Mouse (Mus musculus) CH12.LX (cell line): ENCODE results near the gene Haus2. TPM values are rescaled to one million over a fixed set of nuclear protein-coding genes. Genes with fewer than 3 reads are reported as not detected.

Source experiments
- DNase-seq: peaks from one replicate; pipeline ENCODE4 v3.0.0-alpha.2; 2013; ENCODE audit errors: extremely low read depth
- H3K27ac ChIP-seq: 2 replicates; pipeline ENCODE4 v1.5.1; 2012; ENCODE audit warnings: low read depth, mild to moderate bottlenecking, control low read depth, moderate library complexity; ENCODE audit not compliant: insufficient read depth
- H3K27me3 ChIP-seq: replicated peaks from 2 replicates; pipeline ENCODE3; 2012; ENCODE audit warnings: inconsistent platforms
- H3K36me3 ChIP-seq, 2 experiments: replicated peaks in 1 of 2; 2 replicates each; pipeline versions ENCODE3 to v1.6.1; 2012; ENCODE audit warnings: inconsistent platforms in 1 of 2, low read length in 1 of 2, mild to moderate bottlenecking in 1 of 2, mixed read lengths in 1 of 2, moderate library complexity in 1 of 2; ENCODE audit not compliant: control insufficient read depth in 1 of 2, insufficient read depth in 1 of 2
- H3K4me1 ChIP-seq, 2 experiments: 2 replicates each; pipeline ENCODE4 v1.6.1; 2012; ENCODE audit warnings: inconsistent platforms in 1 of 2, moderate library complexity in 1 of 2; ENCODE audit not compliant: insufficient read depth in 2 of 2, control insufficient read depth in 1 of 2
- H3K4me2 ChIP-seq: 2 replicates; pipeline ENCODE4 v1.6.1; 2012; ENCODE audit warnings: low read depth, mild to moderate bottlenecking, control low read depth; ENCODE audit not compliant: poor library complexity, insufficient read depth, severe bottlenecking
- H3K4me3 ChIP-seq, 3 experiments: fragments of 150-350 bp in 1 of 3; sonication (generic) in 1 of 3; replicated peaks in 1 of 3; 2 replicates each; pipeline versions ENCODE3 to v1.5.1; 2011 to 2012; ENCODE audit warnings: low read depth in 2 of 3, low read length in 2 of 3, mild to moderate bottlenecking in 2 of 3, moderate library complexity in 2 of 3, control low read depth in 1 of 3, improper control_type of control experiment in 1 of 3, inconsistent platforms in 1 of 3, mixed read lengths in 1 of 3; ENCODE audit not compliant: poor library complexity in 1 of 3
- H3K79me2 ChIP-seq: replicated peaks from 2 replicates; pipeline ENCODE4 v1.6.1; 2012; ENCODE audit warnings: mild to moderate bottlenecking, moderate library complexity; ENCODE audit not compliant: control insufficient read depth, poor library complexity, insufficient read depth, severe bottlenecking; ENCODE audit errors: extremely low read depth
- H3K9ac ChIP-seq: 2 replicates; pipeline ENCODE4 v1.6.1; 2012; ENCODE audit warnings: low read depth, mild to moderate bottlenecking, control low read depth, moderate library complexity; ENCODE audit not compliant: insufficient read depth
- H3K9me3 ChIP-seq: replicated peaks from 2 replicates; pipeline ENCODE3; 2012; ENCODE audit warnings: low read length, inconsistent platforms, mixed read lengths
- BHLHE40 ChIP-seq: IDR thresholded peaks from 2 replicates; pipeline ENCODE4 v1.6.1; 2011; ENCODE audit warnings: mild to moderate bottlenecking, low read depth, low read length, improper control_type of control experiment
- CHD2 ChIP-seq: IDR thresholded peaks from 2 replicates; pipeline ENCODE4 v1.6.1; 2011; ENCODE audit warnings: low read length, improper control_type of control experiment
- CTCF ChIP-seq, 2 experiments: IDR thresholded peaks in 1 of 2; conservative IDR thresholded peaks in 1 of 2; 2 replicates each; pipeline ENCODE4 v1.5.1; 2011 to 2012; ENCODE audit warnings: low read depth in 2 of 2, low read length in 2 of 2, improper control_type of control experiment in 1 of 2, inconsistent platforms in 1 of 2, mild to moderate bottlenecking in 1 of 2, moderate library complexity in 1 of 2
- ELF1 ChIP-seq: IDR thresholded peaks from 2 replicates; pipeline ENCODE4 v1.6.1; 2014; ENCODE audit warnings: low read depth, mild to moderate bottlenecking, inconsistent platforms, low read length, improper control_type of control experiment
- EP300 ChIP-seq: IDR thresholded peaks from 2 replicates; pipeline ENCODE4 v1.6.1; 2011; ENCODE audit warnings: low read length, improper control_type of control experiment
- ETS1 ChIP-seq: conservative IDR thresholded peaks from 2 replicates; pipeline ENCODE4 v1.6.1; 2012; ENCODE audit warnings: low read depth, mild to moderate bottlenecking, inconsistent platforms, low read length, improper control_type of control experiment, moderate library complexity
- JUN ChIP-seq: IDR thresholded peaks from 2 replicates; pipeline ENCODE4 v1.6.1; 2011; ENCODE audit warnings: low read depth, mild to moderate bottlenecking, low read length, improper control_type of control experiment, moderate library complexity; ENCODE audit not compliant: insufficient read depth
- KAT2A ChIP-seq: IDR thresholded peaks from 2 replicates; pipeline ENCODE4 v1.6.1; 2012; ENCODE audit warnings: low read length, improper control_type of control experiment, inconsistent platforms; ENCODE audit not compliant: insufficient replicate concordance
- MAFK ChIP-seq: IDR thresholded peaks from 2 replicates; pipeline ENCODE4 v1.6.1; 2011; ENCODE audit warnings: low read length, improper control_type of control experiment; ENCODE audit not compliant: insufficient replicate concordance
- MAZ ChIP-seq: IDR thresholded peaks from 2 replicates; pipeline ENCODE4 v1.6.1; 2012; ENCODE audit warnings: low read depth, mild to moderate bottlenecking, inconsistent platforms, low read length, improper control_type of control experiment, moderate library complexity
- MXI1 ChIP-seq: IDR thresholded peaks from 2 replicates; pipeline ENCODE4 v1.6.1; 2011; ENCODE audit warnings: mild to moderate bottlenecking, low read depth, low read length, improper control_type of control experiment
- MYC ChIP-seq: IDR thresholded peaks from 2 replicates; pipeline ENCODE4 v1.6.1; 2011; ENCODE audit warnings: low read depth, mild to moderate bottlenecking, improper control_type of control experiment, low read length
- NELFE ChIP-seq: IDR thresholded peaks from 2 replicates; pipeline ENCODE4 v1.6.1; 2011; ENCODE audit warnings: low read depth, low read length, improper control_type of control experiment
- RAD21 ChIP-seq: IDR thresholded peaks from 2 replicates; pipeline ENCODE4 v1.6.1; 2011; ENCODE audit warnings: low read depth, mild to moderate bottlenecking, low read length, improper control_type of control experiment, moderate library complexity
- RCOR1 ChIP-seq: conservative IDR thresholded peaks from 2 replicates; pipeline ENCODE4 v1.6.1; 2012; ENCODE audit warnings: low read depth, mild to moderate bottlenecking, inconsistent platforms, low read length, improper control_type of control experiment
- SMC3 ChIP-seq: IDR thresholded peaks from 2 replicates; pipeline ENCODE4 v1.6.1; 2011; ENCODE audit warnings: low read depth, low read length, improper control_type of control experiment
- ZKSCAN1 ChIP-seq: IDR thresholded peaks from 2 replicates; pipeline ENCODE4 v1.6.1; 2012; ENCODE audit warnings: low read depth, inconsistent platforms, low read length, improper control_type of control experiment, borderline replicate concordance
- dilution Hi-C: fragments of 300-500 bp; cut with MboI; formaldehyde crosslinking; loops from 2 replicates; pipeline ENCODE4 v1.14.3; 2020; ENCODE audit warnings: low sequenced_read_pairs; ENCODE audit not compliant: extremely low pct_unique_long_range_greater_than_20kb, extremely low pct_ligation_motif_present
- in situ Hi-C: fragments of 300-500 bp; cut with MboI; formaldehyde crosslinking; loops from 3 replicates; pipeline ENCODE4 v1.14.3; 2019; ENCODE audit warnings: low sequenced_read_pairs, low pct_ligation_motif_present, low pct_unique_long_range_greater_than_20kb, mixed read lengths
- polyA plus RNA-seq: library from polyadenylated mRNA; unstranded; fragments of >175 nt; gene quantifications from 2 replicates; pipeline ENCODE4 v1.2.1, GENCODE M21; 2012; ENCODE audit warnings: low read depth; ENCODE audit not compliant: insufficient read length
- total RNA-seq, 2 experiments: library from RNA; depleted of rRNA; stranded (reverse); fragments of 300-350 nt in 1 of 2; fragments of >200 nt in 1 of 2; gene quantifications; 2 replicates each; pipeline ENCODE4 v1.2.3; 2012 to 2014

The Haus2 gene
- total and polyA plus RNA-seq, 3 experiments, result 12.8 to 37.8 (median 18.2) TPM

DNA sequence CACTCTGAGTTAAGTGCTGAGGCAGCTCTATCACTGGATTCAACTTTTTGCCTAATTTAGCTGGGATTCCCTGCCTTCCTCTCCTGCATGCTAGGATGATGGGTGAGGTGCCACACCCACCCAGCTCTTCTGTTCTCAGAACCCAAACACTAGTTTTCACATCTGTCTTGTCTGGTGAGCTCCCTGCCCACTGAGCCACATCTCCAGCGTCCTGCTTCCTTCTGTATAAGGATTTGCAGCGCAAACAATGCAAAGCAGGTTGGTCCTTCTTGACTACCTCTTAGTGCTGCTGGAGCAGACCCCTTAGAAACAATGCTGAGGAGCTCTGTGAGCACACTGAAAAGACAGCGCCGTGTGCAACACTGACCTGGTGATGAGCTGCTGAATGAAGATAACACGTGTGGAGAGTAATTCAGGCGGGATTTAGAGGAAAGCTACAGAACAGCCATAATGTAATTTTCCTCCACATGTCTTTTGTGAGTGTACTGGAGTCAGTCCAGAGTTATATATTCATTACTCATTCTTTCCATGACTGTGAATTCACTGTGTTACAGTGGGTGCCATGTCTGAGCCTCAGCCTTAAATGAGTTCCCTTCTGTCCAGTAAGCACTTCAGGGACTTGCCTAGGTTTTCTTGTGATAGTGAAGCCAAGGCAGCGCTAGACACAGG is 43.2 kb downstream of the Haus2 start (continued):
- TF ChIP-seq BHLHE40 (no peak), MAFK (0 out of 2 replicates have a peak, but pooled peaks have one; percentile 7), SMC3 (no peak), MYC (0 out of 2 replicates have a peak, but pooled peaks have one; percentile 31), JUN (peak; percentile 82), ZKSCAN1 (no peak)

DNA sequence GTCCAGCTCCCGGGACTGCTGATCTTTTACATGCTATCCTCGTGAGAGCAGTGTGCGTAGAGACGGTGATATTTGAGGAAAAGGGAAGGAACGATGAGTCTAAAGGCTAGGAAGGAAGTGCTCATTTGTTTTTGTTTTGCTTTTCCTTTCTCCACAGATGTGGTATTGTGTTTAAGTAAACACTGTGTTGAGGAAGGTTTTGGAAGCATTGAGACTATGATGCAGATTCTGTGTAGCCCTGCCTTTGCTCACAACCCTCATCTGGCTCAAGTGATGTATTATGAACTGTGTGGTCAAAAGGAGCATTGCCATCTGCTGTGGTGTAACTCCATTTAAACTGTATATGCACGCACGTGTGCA is 43.7 kb downstream of the Haus2 start:
- Histone ChIP-seq H3K27me3 (no peaks in the 10 kb centered on the region), H3K4me2 (no peak overlapping the region), H3K27ac (no peak overlapping the region), H3K36me3 (no peaks in the 10 kb centered on the region), H3K9me3 (peaks cover 2% of the 10 kb centered on the region), H3K4me3 (no peak overlapping the region), H3K4me1 (peaks cover 10 to 11% of the 10 kb centered on the region in 2 experiments; a peak in 3 of 4 replicates), H3K79me2 (no peaks in the 10 kb centered on the region), H3K9ac (no peak overlapping the region)
- in situ Hi-C loops, result no loop called here
- DNase-seq, result no peak
- dilution Hi-C loops, result no loop called here
- TF ChIP-seq MAZ (no peak), KAT2A (no peak), CHD2 (no peak), ELF1 (no peak), EP300 (no peak), MXI1 (no peak), ETS1 (no peak), NELFE (no peak)

DNA sequence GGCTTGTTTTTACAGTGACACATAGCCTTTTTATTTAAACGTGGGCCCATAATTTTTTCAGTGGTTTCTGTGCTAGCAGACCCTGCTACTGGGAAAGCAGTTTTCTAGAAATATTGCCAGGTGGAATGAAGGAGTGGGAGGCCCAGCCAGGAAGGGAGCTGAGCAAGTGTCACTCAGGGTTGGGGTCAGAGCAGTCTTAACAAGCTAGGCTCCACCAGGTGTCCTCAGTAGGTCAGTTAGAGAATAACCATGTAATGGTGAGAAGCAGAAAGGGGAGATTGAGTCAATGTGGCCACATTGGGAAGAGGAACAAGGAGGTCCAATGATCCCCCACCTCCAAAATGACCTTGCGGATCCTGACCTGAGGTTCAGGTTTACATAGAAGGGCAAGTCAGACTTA is 45.5 kb downstream of the Haus2 start:
- in situ Hi-C loops, result no loop called here

More for the DNA sequence above, 45.5 kb downstream of the Haus2 start:
- Histone ChIP-seq H3K27me3 (no peaks in the 10 kb centered on the region), H3K27ac (no peak overlapping the region), H3K36me3 (no peaks in the 10 kb centered on the region), H3K9ac (no peak overlapping the region), H3K79me2 (no peaks in the 10 kb centered on the region), H3K4me2 (no peak overlapping the region)
- dilution Hi-C loops, result no loop called here
- TF ChIP-seq CTCF (conservative IDR thresholded peaks at IDR 0.05 in 1 of 2, IDR thresholded peaks at IDR 0.05 in 1 of 2; ENCODE audit: low read depth in 2 of 2, low read length in 2 of 2) (peak in 1 of 2 experiments; percentile 57; a peak in 2 of 4 replicates), ETS1 (no peak), RAD21 (peak; percentile 50), RCOR1 (no peak), SMC3 (peak; percentile 43), EP300 (no peak)
- TF ChIP-seq, all 38 proteins: peak for 3
- Histone ChIP-seq H3K4me3 (no peak overlapping the region), H3K4me1 (peaks cover 10 to 11% of the 10 kb centered on the region in 2 experiments; a peak in 3 of 4 replicates), H3K9me3 (peaks cover 2% of the 10 kb centered on the region)
- DNase-seq, result no peak
